Mouse (Mus musculus): ENCODE data around the gene Ets1.

The Ets1 gene

DNA sequence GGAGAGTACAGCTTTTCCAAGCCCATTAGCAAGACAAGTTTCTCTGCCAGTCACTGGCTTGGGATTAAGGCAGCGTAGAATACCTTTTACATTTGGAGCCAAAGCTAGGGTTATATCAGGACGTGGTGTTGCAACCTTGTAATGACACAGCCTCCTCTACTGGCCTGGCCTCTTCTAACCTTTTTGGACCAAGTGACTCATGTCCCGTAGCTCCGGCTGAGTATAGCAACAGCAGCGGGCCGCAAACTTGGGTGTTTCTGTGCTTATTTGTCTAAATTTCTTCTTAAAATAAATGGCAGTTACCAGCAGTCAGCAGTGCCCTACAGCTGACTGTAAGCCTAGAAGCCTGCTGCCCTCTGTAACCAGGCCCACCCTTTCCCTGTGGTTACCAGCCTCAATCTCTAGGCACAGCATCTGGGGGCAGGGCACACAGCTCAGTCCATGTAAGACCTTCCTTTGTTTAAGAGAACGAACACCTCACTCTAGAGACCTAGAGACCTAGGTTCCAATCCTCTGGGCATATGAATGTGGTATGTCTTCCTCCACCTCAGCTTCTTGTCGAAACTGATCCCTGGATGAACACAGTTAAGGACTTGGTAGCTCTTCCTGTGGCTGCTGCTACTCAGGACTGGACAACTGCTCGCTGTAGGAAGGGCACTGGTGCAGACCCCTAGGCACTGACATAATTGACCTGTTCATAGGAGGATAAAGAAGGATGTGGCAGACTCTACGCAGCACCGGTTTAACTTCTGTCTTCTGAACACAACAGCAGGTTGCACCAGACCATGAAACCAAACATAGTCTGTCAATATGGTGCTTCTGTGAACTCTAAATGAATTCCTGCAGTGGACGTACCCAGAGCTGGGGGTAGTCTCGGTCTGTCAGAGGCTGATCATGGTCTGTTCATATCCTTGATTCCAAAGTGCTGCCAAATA is 94.9 kb downstream of the Ets1 start:
- no peak for DNase-seq (ENCODE audit: low spot score)

DNA sequence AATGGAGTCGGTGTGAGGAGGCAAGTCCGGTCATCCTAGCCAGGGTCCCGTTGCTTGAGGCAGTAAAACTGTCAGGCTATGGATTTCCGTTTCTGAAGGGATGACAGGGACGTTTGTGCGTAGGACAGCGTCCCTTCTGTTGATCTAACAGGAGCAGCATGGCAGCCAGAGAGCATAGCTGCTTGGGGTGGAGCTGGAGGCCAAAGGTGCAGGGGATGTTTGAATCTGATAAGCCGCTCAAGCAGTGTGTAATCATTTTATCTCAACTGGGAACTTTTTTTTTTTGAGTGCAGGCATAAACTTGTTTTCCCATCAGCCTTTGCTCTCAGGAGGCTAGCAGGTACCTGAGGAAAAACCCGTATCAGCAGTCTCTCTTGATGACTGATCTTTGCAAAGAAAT is 95.8 kb downstream of the Ets1 start:
- DNase-seq (ENCODE audit: low spot score) = no peak

DNA sequence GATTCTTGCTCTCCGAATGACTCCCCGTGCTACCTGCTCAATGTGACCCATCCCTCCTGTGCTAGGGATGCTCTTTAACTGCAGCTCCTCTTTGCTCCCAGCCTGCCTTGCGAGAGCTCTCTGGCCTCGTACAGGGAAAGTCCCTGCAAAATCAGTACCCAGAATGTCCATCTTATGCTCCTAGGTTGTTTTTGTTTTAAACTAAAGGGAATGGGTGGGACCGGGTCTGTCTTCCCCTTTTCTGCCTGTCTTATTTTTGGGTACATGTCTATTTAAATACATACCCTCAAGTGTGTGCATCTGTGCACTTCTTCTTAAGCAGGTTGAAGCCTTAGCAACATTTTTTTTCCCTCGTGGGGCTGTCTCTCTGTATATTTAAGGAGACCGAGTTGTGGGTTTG is 99.0 kb downstream of the Ets1 start:
- DNase-seq (ENCODE audit: low spot score) = no peak

DNA sequence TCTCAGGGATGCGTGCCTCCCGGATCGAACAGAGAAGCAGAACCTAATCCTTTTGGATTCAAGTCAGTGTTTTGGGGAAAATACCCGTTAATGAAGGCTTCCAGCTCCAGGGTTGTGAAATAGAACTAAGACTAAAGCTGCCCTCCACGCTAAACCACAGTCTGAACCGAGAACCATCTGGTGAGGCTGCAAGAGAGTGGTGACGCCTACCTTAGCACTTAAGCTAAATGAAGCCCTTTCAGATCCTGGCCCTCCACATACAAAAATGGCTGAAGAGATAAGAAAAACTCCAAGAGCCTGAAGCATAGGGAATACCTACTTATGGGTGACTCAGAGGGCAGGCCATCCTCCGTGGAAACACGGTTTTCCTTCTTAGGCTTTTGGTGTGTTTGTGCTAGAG is 100.0 kb downstream of the Ets1 start:
- DNase-seq (ENCODE audit: low spot score) = no peak

DNA sequence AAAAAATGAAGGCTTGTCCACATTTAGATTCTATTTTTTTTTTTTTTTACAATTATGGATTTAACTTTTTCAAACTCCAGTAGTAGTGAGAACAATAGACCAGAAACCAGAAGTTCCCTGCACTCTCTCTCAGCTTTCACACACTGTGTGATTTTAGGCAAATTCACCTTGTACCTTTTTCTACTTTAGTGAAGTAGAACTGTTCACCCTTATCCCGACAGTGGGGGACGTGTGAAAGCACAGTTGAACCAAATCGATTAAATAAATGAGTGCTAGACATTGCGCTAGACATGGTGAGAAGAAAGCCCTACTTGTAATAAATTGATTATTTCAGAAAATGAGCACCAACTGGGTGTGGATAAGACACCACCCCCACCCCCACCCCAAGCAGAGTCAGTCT is 104.0 kb downstream of the Ets1 start:
- DNase-seq (ENCODE audit: low spot score) = no peak

DNA sequence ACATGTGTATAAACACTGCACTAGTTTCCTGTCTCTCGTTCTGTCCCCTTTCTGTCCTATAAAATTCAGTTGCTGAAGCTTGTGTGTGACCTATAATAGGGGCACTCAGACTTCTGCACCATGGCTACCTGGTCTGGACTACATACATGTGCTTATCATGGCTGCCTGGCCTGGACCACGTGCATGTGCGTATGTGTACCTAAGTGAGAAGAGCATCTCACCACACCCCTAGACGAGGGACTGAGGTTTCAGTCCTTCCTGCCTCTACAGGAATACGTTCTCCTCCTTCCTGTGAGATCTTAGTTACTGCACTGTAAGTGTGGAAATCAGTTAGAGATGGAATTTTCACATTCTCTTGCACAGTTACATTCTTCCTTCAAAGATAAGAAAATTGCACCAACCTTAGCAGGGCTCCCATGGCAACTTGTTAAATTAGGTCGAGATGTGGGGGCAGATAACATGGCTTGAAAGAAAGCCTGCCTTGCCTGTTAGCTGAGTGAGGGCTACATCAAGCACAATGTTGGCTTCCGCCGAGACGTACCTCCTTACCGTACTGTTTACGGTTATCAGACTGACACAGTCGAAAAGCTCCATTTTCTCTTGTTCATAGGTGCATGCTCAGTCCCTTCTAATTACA is 104.8 kb downstream of the Ets1 start:
- DNase-seq (ENCODE audit: low spot score) = no peak

DNA sequence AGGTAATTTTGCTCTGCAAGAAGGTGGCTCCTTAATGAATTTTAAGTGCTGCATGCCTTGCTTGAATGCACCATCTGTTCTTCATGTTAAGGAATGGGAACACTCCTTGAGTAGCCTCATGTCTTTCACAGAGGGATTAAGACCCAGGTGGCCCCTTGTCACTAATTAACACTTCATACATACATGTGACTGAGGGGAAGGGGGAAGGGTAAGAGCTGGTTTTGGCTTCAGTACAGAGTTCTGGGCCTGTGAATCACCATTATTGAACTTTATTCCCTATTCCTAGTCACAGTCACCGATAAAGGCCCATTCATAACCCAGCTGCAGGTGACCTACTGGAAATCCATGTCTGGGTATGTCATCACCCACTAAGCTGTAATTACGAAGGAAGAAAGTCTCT is 105.7 kb downstream of the Ets1 start:
- no peak for DNase-seq (ENCODE audit: low spot score)

DNA sequence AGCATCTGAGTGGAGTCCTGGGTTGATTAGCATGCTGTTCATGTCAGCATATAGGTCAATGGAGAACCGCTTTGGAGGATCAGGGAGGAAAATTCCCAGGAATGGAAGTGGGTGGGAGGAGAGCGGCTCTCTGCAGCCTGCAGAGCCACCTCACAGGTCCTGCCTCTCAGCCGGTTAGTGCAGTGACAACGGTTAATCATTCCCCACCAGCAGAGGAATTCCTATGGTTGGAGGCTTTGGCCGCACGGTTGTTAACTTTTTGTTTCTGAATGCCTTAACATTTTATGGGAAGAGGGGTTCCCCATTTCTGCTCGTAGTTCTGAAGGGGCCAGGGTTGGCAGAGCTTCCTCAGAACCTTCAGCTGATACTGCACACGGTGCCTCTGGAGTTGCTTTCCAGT is 107.1 kb downstream of the Ets1 start:
- DNase-seq (ENCODE audit: low spot score) = no peak

DNA sequence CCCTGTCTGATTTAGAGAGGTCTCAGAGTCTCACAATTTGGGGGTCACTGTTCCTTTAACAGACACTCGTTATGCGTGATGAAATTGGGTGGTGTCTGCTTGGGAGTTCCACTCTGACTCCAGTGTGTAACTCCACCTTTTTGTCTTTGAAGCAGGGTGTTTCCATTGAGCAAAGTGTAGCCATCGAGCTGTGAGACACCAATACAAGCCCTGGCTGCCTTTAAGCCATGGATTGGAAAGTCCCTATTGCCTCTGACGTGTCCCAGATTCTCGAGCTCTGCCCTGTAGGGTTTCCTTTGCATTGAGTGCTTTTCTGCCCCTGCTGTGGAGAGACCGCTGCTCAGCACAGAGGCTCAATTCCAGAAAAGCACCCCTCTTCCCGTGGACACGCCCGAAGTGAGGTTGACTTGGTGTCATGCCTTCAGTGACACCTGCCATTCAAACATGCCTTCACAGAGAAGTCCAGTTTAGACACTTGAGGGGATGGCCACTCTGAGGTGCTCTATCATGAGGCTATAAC is 107.7 kb downstream of the Ets1 start:
- DNase-seq (ENCODE audit: low spot score) = no peak

DNA sequence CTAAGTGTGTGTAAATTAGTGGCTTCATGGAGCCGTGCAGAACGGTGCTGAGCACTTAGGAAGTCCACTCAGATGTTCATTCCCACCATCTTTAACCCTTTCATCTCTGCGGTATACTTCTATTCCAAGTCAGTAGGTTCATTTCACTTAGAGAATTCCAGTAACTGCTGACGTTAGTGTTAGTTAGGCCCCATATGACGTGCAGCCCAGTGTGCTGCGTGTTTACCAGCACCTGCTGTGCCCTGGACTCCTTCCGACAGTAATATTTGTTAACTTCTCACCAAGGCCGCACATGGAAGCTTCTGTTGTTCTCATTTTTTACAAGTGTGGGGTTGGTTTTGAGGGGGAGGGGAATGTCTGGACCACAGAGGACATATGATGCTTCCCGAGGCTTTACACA is 108.3 kb downstream of the Ets1 start:
- DNase-seq (ENCODE audit: low spot score) = no peak

DNA sequence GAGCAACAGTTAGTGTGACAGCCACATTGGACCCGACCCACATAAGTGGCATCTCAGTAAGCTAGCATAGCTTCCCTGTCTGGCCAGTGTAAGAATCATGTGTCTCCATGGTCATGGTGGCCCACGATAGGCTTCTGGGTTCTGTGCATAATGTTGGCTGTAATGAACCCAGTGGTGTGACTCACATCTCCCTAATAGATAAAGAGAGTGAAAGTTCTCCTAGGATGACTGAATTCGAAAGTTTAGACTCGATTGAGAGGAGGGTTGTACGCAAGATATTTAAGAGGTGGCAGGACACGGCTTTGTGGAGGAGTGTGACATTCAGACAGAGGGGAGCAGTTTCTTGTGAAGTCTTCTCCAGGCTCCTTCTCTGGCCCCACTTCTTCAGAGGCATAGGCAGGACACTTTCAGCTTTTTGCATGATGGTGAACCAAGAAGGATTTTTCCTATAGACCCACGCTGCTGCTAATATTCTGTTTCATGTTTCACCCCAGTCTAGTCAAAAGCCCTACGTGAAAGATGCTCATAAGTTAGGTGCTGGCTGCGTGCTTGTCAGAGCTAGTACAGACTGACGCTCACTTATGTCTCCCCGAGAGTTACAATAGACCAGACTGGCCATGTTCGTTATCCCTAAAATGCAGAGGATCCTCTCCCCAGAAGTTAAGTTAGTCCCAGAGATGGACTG is 109.2 kb downstream of the Ets1 start:
- DNase-seq (ENCODE audit: low spot score) = no peak

DNA sequence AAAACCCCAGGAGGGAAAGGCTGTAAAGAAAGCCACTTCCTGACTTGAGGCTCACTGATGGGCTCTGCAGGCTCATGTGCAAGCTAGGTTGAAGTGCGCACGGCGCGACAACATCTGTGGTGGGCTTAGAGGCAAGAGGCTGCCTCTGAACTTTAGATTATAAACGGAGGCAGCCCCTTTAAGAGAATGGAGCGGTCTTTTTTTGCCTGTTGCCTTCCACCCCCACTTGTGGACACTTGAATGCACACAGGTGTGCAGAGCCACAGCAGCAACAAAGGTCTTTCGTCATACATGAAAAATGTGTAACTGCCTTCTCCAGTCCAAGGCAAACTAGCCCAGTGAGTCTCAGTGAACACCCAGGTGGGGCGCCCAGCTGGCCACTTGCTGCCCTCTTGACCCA is 110.0 kb downstream of the Ets1 start:
- no peak for DNase-seq (ENCODE audit: low spot score)

DNA sequence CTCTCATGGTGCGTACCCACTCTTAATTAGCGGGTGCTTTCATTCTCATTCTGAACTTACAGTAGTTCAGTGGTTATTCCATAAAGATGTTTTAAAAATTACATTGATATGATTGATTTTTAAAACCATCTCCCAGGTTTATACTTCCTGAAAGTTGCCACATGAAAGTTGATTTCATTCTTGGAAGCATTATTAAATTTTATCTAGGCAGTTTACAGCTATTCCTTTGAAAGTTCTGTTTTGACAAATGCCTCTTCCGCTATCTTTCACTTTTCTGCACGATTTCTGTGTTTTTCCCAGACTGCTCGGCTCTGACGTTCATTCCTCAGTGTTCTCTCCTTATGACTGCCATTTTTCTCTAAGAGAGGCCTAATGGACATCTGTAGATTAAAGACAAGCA is 110.6 kb downstream of the Ets1 start:
- no peak for DNase-seq (ENCODE audit: low spot score)

DNA sequence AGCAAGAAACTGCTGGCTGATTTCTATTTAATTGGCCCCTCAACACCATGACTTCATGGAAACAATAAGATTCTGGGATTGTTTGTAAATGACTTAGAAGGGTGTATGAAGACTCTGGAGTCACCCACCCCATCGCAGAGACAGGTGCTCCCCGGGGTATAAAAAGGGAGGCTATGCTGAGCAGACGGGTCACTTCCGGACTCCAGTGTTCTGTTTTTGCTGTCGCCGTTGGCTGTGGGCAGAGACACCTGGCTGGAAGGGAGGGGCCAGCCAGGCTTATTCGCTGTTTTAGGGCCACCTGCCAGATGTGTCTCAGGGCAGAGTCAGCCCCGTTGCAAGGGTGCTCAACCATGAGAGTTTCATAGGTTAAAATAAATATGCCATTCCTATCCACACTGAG is 111.6 kb downstream of the Ets1 start:
- no peak for DNase-seq (ENCODE audit: low spot score)

DNA sequence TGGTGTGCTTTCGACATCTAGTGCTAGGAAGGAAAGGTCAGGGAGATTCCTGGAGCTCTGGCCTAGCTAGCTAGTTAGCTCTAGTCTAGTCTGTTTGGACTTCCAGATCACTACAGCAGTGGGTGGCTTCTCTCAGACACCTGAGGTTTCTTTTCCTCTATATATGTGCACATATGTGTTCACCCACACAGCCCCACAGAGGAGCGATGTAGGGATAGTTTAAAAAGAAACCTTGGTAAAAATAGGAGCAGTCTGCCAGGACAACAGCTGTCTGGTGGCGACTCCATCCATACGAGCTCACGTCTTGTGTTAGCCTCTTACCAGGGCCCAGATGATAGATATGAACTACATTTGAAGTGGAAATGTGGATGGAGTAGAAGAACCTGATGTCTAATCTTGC is 112.5 kb downstream of the Ets1 start:
- no peak for DNase-seq (ENCODE audit: low spot score)

DNA sequence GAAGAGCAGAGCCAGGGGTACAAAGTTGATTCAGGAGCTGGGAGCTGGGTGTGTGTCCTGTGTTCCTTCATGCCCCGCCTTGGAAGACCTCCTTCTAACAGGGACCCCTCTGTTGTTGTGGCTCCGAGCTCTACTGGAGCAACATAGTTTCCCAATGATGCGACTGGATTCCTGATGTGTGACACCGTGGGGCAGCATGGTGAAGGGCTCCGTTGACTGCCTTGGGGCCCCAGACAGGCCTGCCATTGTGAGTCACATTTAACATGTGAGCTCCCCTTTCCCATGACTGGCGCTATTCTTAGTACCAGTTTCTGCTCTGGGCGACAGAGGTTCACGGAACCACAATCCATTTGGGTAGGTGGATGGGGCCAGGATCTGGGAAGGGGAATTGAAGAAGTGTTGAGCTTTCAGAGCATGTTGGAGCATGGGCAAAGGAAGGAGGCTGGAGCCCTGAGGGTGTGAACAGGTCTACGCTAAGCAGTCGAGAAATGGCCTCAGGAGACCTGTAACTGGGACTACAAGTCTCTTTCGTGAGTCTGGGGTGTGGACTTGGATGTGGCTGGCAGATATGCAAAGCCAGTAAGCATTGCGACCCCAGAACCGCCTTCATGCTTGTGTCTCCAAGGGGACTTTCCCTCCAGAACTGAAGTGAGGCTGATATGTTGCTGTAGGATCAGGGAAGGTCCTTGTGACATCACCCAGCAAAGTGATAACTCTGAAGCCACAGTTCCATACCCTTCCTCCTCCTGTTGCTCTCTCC is 113.9 kb downstream of the Ets1 start:
- DNase-seq (ENCODE audit: low spot score) = no peak

DNA sequence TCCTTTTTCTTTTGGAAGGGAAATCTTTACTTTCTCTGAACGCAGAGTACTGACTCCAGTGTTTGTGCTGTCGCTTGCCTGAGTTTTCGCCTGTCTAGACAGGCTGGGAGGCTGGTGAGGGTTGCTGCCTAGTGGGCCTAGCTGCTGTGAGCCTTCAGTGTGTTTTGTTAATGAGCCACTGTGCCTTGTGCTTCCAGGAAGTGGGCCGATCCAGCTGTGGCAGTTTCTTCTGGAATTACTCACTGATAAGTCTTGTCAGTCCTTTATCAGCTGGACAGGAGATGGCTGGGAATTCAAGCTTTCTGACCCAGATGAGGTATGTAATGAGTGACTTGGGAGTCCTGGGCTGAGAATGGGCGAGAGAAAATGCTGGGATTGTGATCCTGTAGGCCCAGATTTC is 116.6 kb downstream of the Ets1 start:
- DNase-seq (ENCODE audit: low spot score) = no peak

DNA sequence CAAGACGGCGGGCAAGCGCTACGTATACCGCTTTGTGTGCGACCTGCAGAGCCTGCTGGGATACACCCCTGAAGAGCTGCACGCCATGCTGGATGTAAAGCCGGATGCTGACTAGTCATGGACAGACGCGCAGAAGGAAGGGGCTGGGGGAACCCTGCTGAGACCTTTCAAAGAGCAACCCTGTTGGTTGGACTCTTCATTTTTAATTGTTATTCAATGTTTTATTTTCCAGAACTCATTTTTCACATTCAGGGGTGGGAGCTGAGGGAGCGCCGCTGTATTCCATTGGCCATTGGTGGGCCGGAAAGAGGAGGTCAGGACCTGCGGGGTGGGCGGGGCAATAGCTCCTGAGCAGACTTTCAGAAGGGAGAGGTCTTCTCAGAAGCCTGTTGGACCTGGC is 118.3 kb downstream of the Ets1 start:
- DNase-seq (ENCODE audit: low spot score) = no peak

DNA sequence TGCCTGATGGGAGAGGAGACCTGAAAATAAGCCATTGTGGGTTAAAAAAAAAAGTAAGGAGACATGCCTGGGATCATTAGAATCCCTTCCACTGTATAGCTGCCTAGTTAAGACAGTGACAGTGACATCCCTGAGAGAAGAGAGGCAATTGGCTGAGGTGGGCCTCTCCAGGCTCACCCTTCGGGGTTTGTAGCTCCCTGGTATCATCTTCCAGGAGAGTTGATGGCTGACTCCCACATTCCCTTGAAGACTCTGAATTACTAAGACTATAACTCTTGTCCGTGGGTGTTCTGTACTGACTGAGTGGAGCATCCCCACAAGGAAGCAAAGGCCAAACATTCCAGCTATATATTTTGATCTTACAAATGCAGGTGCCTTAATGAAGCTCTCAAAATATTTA is 120.0 kb downstream of the Ets1 start:
- no peak for DNase-seq (ENCODE audit: low spot score)

DNA sequence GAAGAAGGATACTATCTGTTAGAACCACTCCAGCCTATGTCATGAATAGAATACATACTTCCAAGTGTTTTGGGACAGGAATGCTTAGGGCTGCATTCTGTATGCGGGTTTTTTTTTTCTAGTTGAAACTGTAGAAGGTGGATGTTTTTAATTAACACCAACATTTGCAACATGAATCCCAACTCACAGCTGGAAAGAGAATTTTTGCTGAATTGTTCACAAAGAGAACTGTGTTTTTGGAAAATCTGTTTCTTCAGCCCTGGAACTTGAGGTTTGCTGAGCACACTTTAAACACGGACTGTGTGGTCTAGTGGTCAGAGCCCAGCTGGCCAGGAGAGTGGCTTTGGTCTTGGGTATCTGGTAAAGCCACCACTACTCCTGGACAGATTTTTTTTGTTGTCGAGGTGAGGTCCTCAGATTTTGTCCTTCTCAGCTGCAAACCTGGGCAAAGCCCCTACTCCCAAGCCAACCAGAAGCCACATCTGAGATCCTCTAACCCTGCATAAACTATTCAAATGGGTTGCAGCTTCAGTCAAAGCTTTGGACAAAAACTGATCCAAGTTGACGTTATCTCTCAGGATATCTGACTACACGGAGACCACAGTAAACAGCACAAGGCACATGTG is 122.4 kb downstream of the Ets1 start:
- DNase-seq (ENCODE audit: low spot score) = no peak

DNA sequence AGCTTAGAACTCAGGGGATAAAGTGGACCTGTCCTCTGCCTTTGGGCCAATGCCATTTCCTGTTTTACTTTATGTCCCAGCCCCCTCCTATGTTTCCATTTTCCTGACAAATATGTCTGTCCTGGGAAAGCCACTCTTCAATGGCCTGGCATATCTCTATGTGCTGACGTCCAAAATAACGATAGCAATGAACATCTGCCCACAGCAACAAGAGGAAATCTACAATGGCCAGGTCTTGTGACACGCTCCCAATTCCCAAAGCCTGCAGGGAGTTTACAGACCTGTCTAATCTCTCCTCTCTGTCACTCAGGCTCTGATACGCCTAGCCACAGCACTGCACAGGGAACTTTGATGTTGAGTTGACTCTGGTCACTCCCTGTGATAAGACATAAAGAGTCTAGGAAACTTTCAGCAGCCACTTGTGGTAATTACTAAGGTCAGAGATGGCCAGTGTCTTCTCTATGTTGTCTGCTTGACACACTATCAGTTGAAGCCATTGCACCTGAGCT is 124.7 kb downstream of the Ets1 start:
- no peak for DNase-seq (ENCODE audit: low spot score)

DNA sequence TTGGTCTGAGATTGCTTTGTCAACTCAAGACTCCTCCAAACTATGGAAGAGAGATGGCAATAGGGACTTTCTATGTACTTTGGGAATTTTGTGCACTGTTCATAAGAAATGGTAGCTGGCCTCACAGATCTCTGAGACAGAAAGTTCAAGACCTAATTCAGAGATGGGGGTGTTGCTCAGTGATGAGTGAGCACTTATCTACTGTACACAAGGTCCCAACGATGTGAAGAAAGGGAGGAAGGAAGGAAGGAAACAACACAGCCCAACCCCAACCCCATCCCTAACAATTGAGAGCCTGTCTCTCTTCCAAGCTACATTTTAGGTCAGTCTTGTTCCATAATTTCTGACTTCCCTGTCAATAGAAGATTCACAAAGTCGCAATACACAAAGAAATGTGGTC is 125.3 kb downstream of the Ets1 start:
- DNase-seq (ENCODE audit: low spot score) = no peak
